Mouse (Mus musculus): ENCODE results near the gene Chn2. TPM values are rescaled to one million over a fixed set of nuclear protein-coding genes. Genes with fewer than 3 reads are reported as not detected.

Gene Chn2
- total RNA-seq, 2 experiments from 2014 or later, result 17.8 to 22.4 TPM

- no peak for DNase-seq (ENCODE audit: low spot score in 2 of 2)
Measured at GRCm38 (mm10) chr6:54074454-54074853, 35.1 kb downstream of the Chn2 start.

GRCm38 (mm10) chr6:54075419-54075818, 36.1 kb downstream of the Chn2 start:
- no peak for DNase-seq (ENCODE audit: low spot score in 2 of 2)

GRCm38 (mm10) chr6:54076625-54077024, 37.3 kb downstream of the Chn2 start:
- no peak for DNase-seq (ENCODE audit: low spot score in 2 of 2)

- DNase-seq (ENCODE audit: low spot score in 2 of 2), result no peak
Measured at GRCm38 (mm10) chr6:54078269-54078668, 38.9 kb downstream of the Chn2 start.

- no peak for DNase-seq (ENCODE audit: low spot score in 2 of 2)
Measured at GRCm38 (mm10) chr6:54079881-54080280, 40.5 kb downstream of the Chn2 start.

- DNase-seq (ENCODE audit: low spot score in 2 of 2), result no peak
Measured at GRCm38 (mm10) chr6:54080518-54081285, 41.3 kb downstream of the Chn2 start.

GRCm38 (mm10) chr6:54082576-54082975, 43.2 kb downstream of the Chn2 start:
- peak in 1 of 2 experiments; percentile 17 for DNase-seq (ENCODE audit: low spot score in 2 of 2)

GRCm38 (mm10) chr6:54084046-54084445, 44.7 kb downstream of the Chn2 start:
- DNase-seq (ENCODE audit: low spot score in 2 of 2), result no peak

- no peak for DNase-seq (ENCODE audit: low spot score in 2 of 2)
Measured at GRCm38 (mm10) chr6:54085009-54085408, 45.7 kb downstream of the Chn2 start.

GRCm38 (mm10) chr6:54088168-54088567, 48.8 kb downstream of the Chn2 start:
- no peak for DNase-seq (ENCODE audit: low spot score in 2 of 2)

- no peak for DNase-seq (ENCODE audit: low spot score in 2 of 2)
Measured at GRCm38 (mm10) chr6:54090822-54091221, 51.5 kb downstream of the Chn2 start.

GRCm38 (mm10) chr6:54092920-54093319, 53.6 kb downstream of the Chn2 start:
- no peak for DNase-seq (ENCODE audit: low spot score in 2 of 2)

GRCm38 (mm10) chr6:54096147-54096761, 56.9 kb downstream of the Chn2 start:
- DNase-seq (ENCODE audit: low spot score in 2 of 2), result no peak

- no peak for DNase-seq (ENCODE audit: low spot score in 2 of 2)
Measured at GRCm38 (mm10) chr6:54096836-54097235, 57.5 kb downstream of the Chn2 start.

- DNase-seq (ENCODE audit: low spot score in 2 of 2), result no peak
Measured at GRCm38 (mm10) chr6:54098339-54098738, 59.0 kb downstream of the Chn2 start.

GRCm38 (mm10) chr6:54099659-54100058, 60.3 kb downstream of the Chn2 start:
- DNase-seq (ENCODE audit: low spot score in 2 of 2), result no peak

GRCm38 (mm10) chr6:54102210-54102609, 62.9 kb downstream of the Chn2 start:
- no peak for DNase-seq (ENCODE audit: low spot score in 2 of 2)

GRCm38 (mm10) chr6:54103276-54103975, 64.1 kb downstream of the Chn2 start:
- no peak for DNase-seq (ENCODE audit: low spot score in 2 of 2)

- no peak for DNase-seq (ENCODE audit: low spot score in 2 of 2)
Measured at GRCm38 (mm10) chr6:54111416-54111984, 72.1 kb downstream of the Chn2 start.

- DNase-seq (ENCODE audit: low spot score in 2 of 2), result no peak
Measured at GRCm38 (mm10) chr6:54113338-54113737, 74.0 kb downstream of the Chn2 start.

GRCm38 (mm10) chr6:54114412-54114811, 75.1 kb downstream of the Chn2 start:
- no peak for DNase-seq (ENCODE audit: low spot score in 2 of 2)

- peak in 1 of 2 experiments; percentile 9 for DNase-seq (ENCODE audit: low spot score in 2 of 2)
Measured at GRCm38 (mm10) chr6:54116299-54116698, 76.9 kb downstream of the Chn2 start.
